Mouse (Mus musculus) c-Kit-positive CD71-negative TER-119-negative erythroid progenitor cells, embryonic 14.5 days (primary cell): ENCODE results near the gene Slc27a1.
A peak's percentile ranks its signal among the peaks of the same experiment; 100 is the strongest.

Source experiments
- DNase-seq: peaks from one replicate; pipeline ENCODE4 v3.0.0-alpha.2; 2013; ENCODE audit warnings: low read depth

The Slc27a1 gene

GRCm38 (mm10) chr8:71586891-71587290 is 18.2 kb downstream of the Slc27a1 start:
- DNase-seq = no peak

- no peak for DNase-seq
Observed at GRCm38 (mm10) chr8:71588762-71589161, 20.1 kb downstream of the Slc27a1 start.

GRCm38 (mm10) chr8:71591017-71591416 is 22.3 kb downstream of the Slc27a1 start:
- no peak for DNase-seq

- peak; percentile 93 for DNase-seq
Observed at GRCm38 (mm10) chr8:71591471-71592373, 23.0 kb downstream of the Slc27a1 start, which contains the start of gene Pgls. TSS of gene Pgls (plus strand) at chr8:71592176.

- no peak for DNase-seq
Observed at GRCm38 (mm10) chr8:71592374-71593170, 23.9 kb downstream of the Slc27a1 start.

GRCm38 (mm10) chr8:71593556-71594323 is 25.1 kb downstream of the Slc27a1 start:
- no peak for DNase-seq

GRCm38 (mm10) chr8:71594324-71594722 is 25.6 kb downstream of the Slc27a1 start:
- DNase-seq = no peak

GRCm38 (mm10) chr8:71595862-71596261 is 27.2 kb downstream of the Slc27a1 start:
- peak; percentile 77 for DNase-seq

- DNase-seq = no peak
Observed at GRCm38 (mm10) chr8:71596384-71596783, 27.7 kb downstream of the Slc27a1 start.

- no peak for DNase-seq
Observed at GRCm38 (mm10) chr8:71596798-71597197, 28.1 kb downstream of the Slc27a1 start.

GRCm38 (mm10) chr8:71597451-71597850 is 28.8 kb downstream of the Slc27a1 start, which contains the start of gene Fam129c:
TSS of gene Fam129c (plus strand) at chr8:71597648.
- no peak for DNase-seq

- DNase-seq = no peak
Observed at GRCm38 (mm10) chr8:71598375-71598774, 29.7 kb downstream of the Slc27a1 start.

- no peak for DNase-seq
Observed at GRCm38 (mm10) chr8:71598841-71599240, 30.2 kb downstream of the Slc27a1 start.

GRCm38 (mm10) chr8:71601939-71602665 is 33.4 kb downstream of the Slc27a1 start:
- DNase-seq = no peak

- no peak for DNase-seq
Observed at GRCm38 (mm10) chr8:71602666-71603334, 34.1 kb downstream of the Slc27a1 start.

- no peak for DNase-seq
Observed at GRCm38 (mm10) chr8:71604021-71604420, 35.3 kb downstream of the Slc27a1 start.

GRCm38 (mm10) chr8:71610822-71611651 is 42.4 kb downstream of the Slc27a1 start, which contains the start of gene Colgalt1:
TSS of gene Colgalt1 (plus strand) at chr8:71610998.
- DNase-seq = peak; percentile 99

GRCm38 (mm10) chr8:71612141-71612540 is 43.5 kb downstream of the Slc27a1 start:
- no peak for DNase-seq

- no peak for DNase-seq
Observed at GRCm38 (mm10) chr8:71613418-71613817, 44.7 kb downstream of the Slc27a1 start.

GRCm38 (mm10) chr8:71619786-71620185 is 51.1 kb downstream of the Slc27a1 start:
- no peak for DNase-seq
